Mouse (Mus musculus): ENCODE measurements around the gene Pigyl. TPM values are rescaled to one million over a fixed set of nuclear protein-coding genes. Genes with fewer than 3 reads are reported as not detected.

The Pigyl gene
- total RNA-seq, 2 experiments from 2014 or later: 40.1 to 43.4 TPM

- no peak for TF ChIP-seq CTCF (IDR thresholded peaks at IDR 0.05)
- Histone ChIP-seq H3K27ac (no peak overlapping the region), H3K4me3 (no peak overlapping the region)
- intact Hi-C loops (cut with DNase I): no loop called here
- no peak for DNase-seq (ENCODE audit: extremely low spot score in 1 of 2, low spot score in 2 of 2)
These were observed 31.2 kb upstream of the Pigyl start for GRCm38 (mm10) chr9:22125246-22126027.

GRCm38 (mm10) chr9:22131226-22131981, 25.2 kb upstream of the Pigyl start:
- Histone ChIP-seq H3K4me3 (peak overlapping the region; percentile 15; the same call in 1 of the 2 replicates), H3K27ac (no peak overlapping the region)
- TF ChIP-seq CTCF (IDR thresholded peaks at IDR 0.05): no peak
- no peak for DNase-seq (ENCODE audit: extremely low spot score in 1 of 2, low spot score in 2 of 2)
- intact Hi-C loops (cut with DNase I): no loop called here

GRCm38 (mm10) chr9:22132220-22132619, 24.4 kb upstream of the Pigyl start:
- no peak overlapping the region for H3K27ac ChIP-seq
- no peak for TF ChIP-seq CTCF (IDR thresholded peaks at IDR 0.05)
- no peak for DNase-seq (ENCODE audit: extremely low spot score in 1 of 2, low spot score in 2 of 2)
- H3K4me3 ChIP-seq: no peak overlapping the region
- intact Hi-C loops (cut with DNase I): no loop called here

- no peak for TF ChIP-seq CTCF (IDR thresholded peaks at IDR 0.05)
- intact Hi-C loops (cut with DNase I): no loop called here
These were observed 22.3 kb upstream of the Pigyl start for GRCm38 (mm10) chr9:22134246-22134890.

GRCm38 (mm10) chr9:22134988-22135643, 21.5 kb upstream of the Pigyl start:
- no peak for DNase-seq (ENCODE audit: extremely low spot score in 1 of 2, low spot score in 2 of 2)
- no peak overlapping the region for H3K27ac ChIP-seq
- intact Hi-C loops (cut with DNase I): no loop called here
- no peak for TF ChIP-seq CTCF (IDR thresholded peaks at IDR 0.05)
- H3K4me3 ChIP-seq: no peak overlapping the region

More at GRCm38 (mm10) chr9:22134246-22134890, 22.3 kb upstream of the Pigyl start:
- no peak overlapping the region for H3K27ac ChIP-seq
- DNase-seq (ENCODE audit: extremely low spot score in 1 of 2, low spot score in 2 of 2): no peak
- no peak overlapping the region for H3K4me3 ChIP-seq

- Histone ChIP-seq H3K27ac (no peak within 1 kb of the TSS), H3K4me3 (no peak within 1 kb of the TSS)
- TF ChIP-seq CTCF (IDR thresholded peaks at IDR 0.05): no peak
- no peak for DNase-seq (ENCODE audit: extremely low spot score in 1 of 2, low spot score in 2 of 2)
- intact Hi-C loops (cut with DNase I): no loop called here
These were observed 20.8 kb upstream of the Pigyl start, which contains the start of gene Acp5 for GRCm38 (mm10) chr9:22135644-22136390. Gene Acp5 (minus strand): TSS chr9:22135711.

- DNase-seq (ENCODE audit: extremely low spot score in 1 of 2, low spot score in 2 of 2): no peak
- TF ChIP-seq CTCF (IDR thresholded peaks at IDR 0.05): no peak
- intact Hi-C loops (cut with DNase I): no loop called here
- Histone ChIP-seq H3K27ac (no peak overlapping the region), H3K4me3 (no peak overlapping the region)
These were observed 19.7 kb upstream of the Pigyl start for GRCm38 (mm10) chr9:22136765-22137547.

GRCm38 (mm10) chr9:22138480-22138879, 18.2 kb upstream of the Pigyl start:
- peak; percentile 90 for TF ChIP-seq CTCF (IDR thresholded peaks at IDR 0.05)
- DNase-seq (ENCODE audit: extremely low spot score in 1 of 2, low spot score in 2 of 2): no peak
- Histone ChIP-seq H3K27ac (no peak overlapping the region), H3K4me3 (no peak overlapping the region)
- intact Hi-C loops (cut with DNase I): no loop called here

- Histone ChIP-seq H3K4me3 (no peak overlapping the region), H3K27ac (no peak overlapping the region)
- TF ChIP-seq CTCF (IDR thresholded peaks at IDR 0.05): no peak
- intact Hi-C loops (cut with DNase I): no loop called here
- no peak for DNase-seq (ENCODE audit: extremely low spot score in 1 of 2, low spot score in 2 of 2)
These were observed 16.9 kb upstream of the Pigyl start for GRCm38 (mm10) chr9:22139746-22140145.

All from left cerebral cortex, adult 2 months (tissue).